Mouse (Mus musculus) C2C12 (cell line): Measurements from ENCODE around the gene Pfkl.

Experiments used
- CTCF ChIP-seq: IDR thresholded peaks from one replicate; pipeline ENCODE4 v1.5.1; 2011; ENCODE audit not compliant: control insufficient read depth, insufficient read depth, insufficient read length
- FOSL1 ChIP-seq: IDR thresholded peaks from one replicate; pipeline ENCODE4 v1.8.0; 2011; ENCODE audit warnings: mild to moderate bottlenecking, low read length; ENCODE audit not compliant: poor library complexity, insufficient read depth, severe bottlenecking
- MAX ChIP-seq: IDR thresholded peaks from one replicate; pipeline ENCODE4 v1.6.1; 2011; ENCODE audit warnings: mild to moderate bottlenecking, control low read depth
- MYOG ChIP-seq: IDR thresholded peaks from one replicate; pipeline ENCODE4 v1.6.1; 2011; ENCODE audit not compliant: control insufficient read depth, insufficient read length; ENCODE audit errors: extremely low read depth
- USF1 ChIP-seq: IDR thresholded peaks from one replicate; pipeline ENCODE4 v1.6.1; 2011; ENCODE audit warnings: low read depth, mild to moderate bottlenecking, control low read depth, moderate library complexity

GRCm38 (mm10) chr10:77939685-77940084, 70.2 kb downstream of the Pfkl start:
- TF ChIP-seq CTCF (no peak), MAX (no peak), USF1 (no peak), MYOG (no peak), FOSL1 (no peak)
